Mouse (Mus musculus): ENCODE measurements around the gene Gphb5. TPM values are rescaled to one million over a fixed set of nuclear protein-coding genes. Genes with fewer than 3 reads are reported as not detected.

The Gphb5 gene
- total RNA-seq, 2 experiments from 2014 or later, result not detected

DNA sequence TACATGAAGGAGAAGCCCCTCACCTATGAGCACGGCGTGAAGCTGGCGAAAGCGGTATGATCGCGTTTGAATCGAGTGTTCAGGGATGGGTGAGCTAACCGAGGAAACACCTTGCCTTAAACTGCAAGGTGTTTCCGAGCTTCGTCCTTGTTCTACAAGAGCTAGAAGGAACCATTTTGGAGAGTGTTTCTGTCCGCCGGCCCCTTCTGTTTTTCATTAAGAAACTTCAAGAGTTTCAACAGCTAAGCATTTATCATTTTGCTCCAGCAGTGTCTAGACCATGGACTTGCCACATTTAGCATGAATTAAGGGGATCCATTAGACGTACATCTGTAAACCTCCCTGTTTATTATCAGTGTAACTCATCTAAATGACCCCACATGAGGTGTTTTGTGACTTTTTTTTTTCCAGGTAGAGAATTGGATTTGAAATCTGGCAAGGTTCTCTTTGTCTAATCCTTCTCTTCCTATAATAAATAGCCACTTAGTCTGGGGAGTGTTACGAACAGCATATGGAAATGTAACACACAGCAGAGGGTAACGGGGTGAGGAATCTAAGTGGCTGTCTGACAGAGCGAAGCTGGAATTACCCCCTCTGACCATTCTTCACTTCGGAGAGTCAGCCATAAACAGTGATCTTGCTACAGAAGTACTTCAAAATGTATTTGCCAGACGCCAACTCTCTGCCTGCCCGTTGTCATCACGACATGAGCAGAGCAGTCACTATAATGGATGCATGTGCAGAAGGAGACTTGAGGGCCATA lies 22.4 kb downstream of the Gphb5 start:
- DNase-seq (ENCODE audit: low spot score in 2 of 2), result no peak

DNA sequence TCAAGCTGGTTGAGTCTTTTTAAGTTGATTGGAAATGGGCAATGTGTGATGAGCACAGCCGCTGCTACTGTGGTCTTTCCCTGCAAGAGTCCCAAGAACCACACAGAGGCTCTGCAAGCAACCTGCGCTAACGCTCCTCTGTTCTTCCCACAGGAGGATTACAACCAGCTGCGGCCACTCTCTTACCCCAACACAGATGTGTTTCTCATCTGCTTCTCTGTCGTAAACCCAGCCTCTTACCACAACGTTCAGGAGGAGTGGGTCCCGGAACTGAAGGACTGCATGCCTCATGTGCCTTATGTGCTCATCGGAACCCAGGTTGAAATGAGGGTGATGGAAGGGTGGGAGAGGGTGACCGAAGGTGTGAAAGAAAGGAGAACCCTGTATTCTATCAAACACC lies 25.1 kb downstream of the Gphb5 start:
- no peak for DNase-seq (ENCODE audit: low spot score in 2 of 2)

DNA sequence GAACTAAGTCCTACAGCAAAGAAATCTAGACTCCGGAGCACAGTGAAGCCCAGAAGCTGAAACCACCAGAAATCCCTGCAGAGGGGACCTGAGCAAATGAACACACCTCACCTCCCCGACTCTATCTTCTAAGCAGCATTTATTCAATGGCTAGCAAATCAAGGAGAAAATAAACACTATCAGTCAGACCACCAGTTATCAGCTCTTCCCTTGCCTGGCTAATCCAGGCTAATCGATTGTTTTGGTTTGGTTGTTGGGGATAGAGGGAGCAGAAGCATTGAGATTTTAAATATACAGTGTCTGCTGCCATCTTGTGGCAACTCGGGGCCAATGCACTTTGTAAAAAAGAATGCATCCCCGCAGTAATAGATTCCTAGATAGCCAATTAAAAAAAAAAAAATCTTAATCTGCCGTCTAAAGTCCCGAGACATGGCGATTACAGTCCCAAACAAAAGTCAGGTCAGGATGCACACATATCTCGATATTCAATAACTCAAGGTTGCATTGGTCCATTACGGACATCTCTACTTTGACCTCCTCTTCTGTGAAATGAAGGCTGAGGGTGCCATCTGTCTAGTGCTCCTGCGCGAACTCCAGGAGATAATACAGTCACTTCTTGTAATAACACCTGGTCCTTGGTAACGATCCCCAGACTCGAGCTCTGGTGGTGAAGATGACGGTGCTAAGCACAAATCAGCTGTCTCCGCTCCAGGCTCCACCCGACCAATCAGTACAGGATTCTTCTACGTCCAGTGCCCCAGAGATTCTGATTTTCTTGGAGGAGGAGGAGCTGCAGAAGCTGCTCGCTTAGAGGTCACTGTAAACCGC lies 27.1 kb downstream of the Gphb5 start:
- DNase-seq (ENCODE audit: low spot score in 2 of 2), result peak; percentile 67 to 70

DNA sequence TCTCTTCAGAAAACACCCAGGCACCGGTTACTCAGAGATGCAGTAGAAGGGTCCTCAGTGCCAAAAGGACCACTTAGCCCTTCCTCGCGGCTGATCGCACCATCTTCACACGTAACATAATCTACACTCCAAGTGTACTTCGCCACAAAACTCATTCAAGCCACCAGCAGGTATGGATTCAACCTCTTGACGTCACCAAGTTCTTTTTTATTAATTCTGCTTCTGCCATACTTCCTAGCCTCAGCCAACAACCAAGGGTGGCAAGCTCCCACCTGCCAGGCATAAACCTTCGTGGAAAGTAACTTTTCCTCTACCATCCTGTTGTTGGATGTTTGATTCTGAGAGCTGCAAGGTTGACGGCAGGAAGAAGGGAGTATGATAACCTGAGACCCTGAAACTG lies 28.1 kb downstream of the Gphb5 start:
- DNase-seq (ENCODE audit: low spot score in 2 of 2), result no peak

DNA sequence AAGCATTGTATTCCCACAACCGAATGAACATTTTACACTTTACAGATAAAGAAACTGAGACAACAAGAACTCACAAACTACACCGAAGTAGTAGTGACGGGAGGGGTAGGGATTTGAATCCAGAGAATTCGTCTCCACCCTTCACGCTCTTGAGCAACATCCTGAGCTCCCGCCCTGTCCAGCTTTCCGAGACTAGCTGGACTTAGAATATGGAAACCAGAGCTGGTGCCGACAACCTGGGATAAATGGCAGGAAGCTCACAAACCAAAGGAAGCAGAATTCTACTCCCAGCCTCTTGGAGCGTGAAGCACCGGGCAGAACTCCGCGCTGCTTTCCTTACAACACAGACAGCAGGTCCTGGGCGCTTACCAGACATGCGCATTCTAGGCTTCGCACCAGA lies 28.7 kb downstream of the Gphb5 start:
- DNase-seq (ENCODE audit: low spot score in 2 of 2), result no peak

DNA sequence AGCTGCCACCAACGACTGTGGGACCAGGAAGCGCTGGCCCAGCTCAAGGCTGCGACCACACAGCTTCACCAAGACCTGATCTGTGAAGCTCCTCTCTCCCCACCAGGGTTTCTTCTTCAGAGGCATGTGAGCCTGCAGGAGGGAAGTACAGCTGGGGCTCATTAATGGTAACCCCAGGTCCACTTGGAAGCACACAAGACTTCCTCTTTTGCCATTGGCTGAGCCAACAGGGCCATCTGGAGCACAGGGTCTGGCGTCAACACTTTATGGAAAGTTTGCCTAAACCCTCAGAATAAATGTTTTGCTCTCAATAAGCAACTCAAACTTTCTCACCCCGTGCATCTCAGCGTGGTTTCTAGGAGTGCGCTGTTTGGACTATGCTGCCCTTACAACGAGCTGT lies 29.4 kb downstream of the Gphb5 start:
- no peak for DNase-seq (ENCODE audit: low spot score in 2 of 2)

DNA sequence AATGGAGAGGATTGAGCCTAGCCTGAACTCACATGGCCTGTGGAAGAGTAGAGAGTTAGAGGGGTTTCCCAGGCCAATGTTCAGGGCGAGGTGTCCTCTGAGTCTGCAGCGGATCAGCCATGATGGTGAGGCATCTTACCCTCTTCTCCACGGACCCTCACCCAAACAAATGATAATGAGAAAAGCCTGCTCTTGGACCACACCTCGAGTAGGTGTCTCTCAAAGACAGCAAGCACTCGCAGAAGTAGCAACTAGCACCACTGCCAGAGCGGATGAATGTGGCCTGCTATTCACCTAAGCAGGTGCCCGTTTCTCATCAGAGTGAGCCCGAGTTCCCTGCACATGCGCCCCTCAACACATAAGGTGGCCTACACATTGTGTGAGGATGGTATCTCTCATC lies 29.9 kb downstream of the Gphb5 start:
- DNase-seq (ENCODE audit: low spot score in 2 of 2), result no peak

DNA sequence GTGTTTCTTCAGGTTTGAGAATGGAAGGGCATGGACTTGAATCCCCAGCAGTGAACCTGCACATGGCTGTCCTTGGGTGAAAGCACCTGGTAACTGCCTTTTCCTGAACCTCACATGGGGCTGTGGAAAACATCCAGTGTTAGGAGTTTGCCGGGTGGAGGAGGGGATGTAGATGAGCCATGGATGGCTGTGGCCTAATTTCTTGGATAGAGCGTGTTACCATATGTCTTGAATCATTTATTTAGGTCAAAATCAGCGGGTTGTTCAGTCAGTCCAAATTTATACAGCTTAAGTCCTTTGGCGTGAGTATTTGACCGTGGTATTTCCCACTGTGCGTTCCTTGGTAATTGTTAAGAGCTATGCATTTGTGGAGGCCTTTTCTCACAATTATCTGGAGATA lies 40.5 kb downstream of the Gphb5 start:
- DNase-seq (ENCODE audit: low spot score in 2 of 2), result no peak

DNA sequence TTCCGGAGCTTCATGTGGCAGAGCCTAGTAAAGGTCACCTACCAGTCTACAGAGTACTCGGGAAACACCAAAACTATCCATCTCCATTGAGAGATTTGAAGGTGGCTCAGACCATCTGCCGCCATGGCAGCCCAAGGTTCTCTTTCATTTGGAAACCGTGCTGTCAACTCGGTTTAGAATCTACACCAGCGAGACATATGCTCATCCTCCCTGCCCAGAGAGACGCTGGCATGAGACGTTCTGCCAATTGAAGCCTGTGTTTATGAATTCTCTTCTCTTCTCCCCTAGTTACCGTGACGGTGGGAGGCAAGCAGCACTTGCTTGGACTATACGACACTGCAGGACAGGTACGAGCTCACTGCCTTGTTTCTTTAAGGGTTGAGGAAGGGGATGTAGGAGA lies 41.5 kb downstream of the Gphb5 start:
- no peak for DNase-seq (ENCODE audit: low spot score in 2 of 2)

DNA sequence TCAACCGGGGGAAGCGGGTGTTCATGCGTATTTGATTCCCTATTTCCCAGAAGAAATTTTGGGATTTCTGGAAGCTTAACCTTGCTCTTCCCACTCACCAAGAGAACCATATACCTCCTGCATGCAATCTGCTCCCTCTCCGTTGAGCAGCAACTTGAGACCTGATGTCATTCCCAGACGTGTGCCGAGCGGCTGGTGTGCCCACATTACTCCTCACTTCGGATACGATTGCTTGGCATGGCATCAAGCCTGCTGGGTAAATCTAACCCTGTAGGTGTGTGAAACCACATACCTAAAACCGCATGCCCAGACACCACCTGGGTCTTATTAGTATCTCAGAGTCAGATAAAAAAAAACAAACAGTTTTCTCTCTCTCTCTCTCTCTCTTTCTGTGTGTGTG lies 42.1 kb downstream of the Gphb5 start:
- DNase-seq (ENCODE audit: low spot score in 2 of 2), result no peak

DNA sequence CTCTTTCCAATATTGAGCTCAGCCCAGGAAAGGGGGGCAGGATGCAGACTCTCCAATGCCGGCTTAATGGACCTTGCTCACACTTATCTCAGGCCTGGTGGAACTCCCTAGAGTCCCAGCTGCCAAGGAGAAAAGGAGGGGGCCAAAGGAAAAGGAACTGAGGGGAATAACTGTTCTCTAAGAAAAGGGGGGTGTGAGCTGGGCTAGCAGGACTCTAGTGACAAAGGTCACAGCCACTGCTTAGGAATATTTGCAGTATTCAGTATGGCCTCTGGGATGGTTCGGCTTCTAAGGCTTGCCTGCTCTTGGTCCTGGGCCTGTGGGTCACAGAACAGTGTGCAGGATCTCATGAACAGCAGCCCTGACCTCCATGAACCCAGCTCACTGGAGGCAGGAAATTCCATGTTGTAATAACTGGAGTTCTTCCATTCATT lies 47.1 kb downstream of the Gphb5 start:
- DNase-seq (ENCODE audit: low spot score in 2 of 2), result no peak

DNA sequence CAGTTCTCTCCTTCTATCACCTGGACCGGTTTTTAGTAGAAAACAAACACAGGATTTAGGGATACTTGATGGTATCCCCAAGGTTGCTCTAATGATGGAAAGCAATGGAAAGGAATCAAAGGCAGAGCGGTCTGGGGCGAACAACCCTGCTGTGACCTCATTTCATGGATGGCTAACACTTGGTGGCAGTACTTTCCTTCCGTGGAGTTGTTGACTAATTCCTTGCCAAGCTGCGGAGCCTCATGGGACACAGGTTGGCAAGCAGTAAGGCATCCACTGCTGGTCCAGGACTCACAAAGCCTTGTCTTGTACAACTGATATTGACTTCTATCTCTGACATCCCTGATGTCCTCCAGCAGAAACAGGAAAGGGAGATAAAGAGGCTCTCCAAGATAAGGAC lies 48.1 kb downstream of the Gphb5 start:
- no peak for DNase-seq (ENCODE audit: low spot score in 2 of 2)

DNA sequence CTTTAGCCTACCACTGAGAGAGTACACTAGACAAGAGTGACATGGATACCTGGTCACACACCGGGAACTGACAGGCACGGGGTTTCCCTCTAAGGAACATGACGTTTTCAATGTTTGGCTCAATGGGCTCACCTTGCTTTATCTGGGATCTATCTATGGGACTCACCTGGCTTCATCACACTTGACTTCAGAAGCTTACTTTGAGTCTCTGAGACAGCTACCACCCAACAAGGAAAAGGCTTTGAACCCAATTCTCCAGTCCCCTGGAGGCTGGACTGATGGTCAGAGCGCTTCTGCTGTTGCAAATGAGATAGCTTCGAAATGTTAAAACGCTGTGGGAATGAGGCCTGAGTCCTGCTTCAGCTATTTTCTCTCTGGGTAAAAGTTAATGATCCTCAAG lies 49.2 kb downstream of the Gphb5 start:
- no peak for DNase-seq (ENCODE audit: low spot score in 2 of 2)

DNA sequence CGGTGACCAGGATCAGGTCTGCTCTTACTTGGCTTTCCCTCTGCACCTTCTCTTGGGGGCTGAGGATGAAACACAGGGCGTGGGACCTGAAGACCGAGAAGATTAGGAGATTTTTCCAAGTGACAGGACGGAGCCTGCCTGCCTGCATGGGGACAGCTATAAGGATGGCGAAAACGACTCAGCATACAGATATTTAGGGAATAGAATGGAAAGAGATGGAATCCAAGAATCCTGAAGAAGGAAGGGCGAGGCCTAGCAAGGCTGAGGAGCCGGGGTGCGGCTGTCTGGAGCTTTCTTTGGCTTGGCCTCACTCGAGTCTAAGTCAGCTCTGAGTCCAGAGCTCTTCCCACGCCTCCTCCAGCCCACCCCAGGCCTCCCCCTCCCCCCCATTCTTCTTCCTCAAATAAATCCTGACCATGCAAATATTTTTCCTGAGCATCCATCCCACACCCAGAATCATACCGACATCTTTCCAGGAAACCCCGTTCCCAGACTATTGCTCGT lies 50.9 kb downstream of the Gphb5 start:
- no peak for DNase-seq (ENCODE audit: low spot score in 2 of 2)

DNA sequence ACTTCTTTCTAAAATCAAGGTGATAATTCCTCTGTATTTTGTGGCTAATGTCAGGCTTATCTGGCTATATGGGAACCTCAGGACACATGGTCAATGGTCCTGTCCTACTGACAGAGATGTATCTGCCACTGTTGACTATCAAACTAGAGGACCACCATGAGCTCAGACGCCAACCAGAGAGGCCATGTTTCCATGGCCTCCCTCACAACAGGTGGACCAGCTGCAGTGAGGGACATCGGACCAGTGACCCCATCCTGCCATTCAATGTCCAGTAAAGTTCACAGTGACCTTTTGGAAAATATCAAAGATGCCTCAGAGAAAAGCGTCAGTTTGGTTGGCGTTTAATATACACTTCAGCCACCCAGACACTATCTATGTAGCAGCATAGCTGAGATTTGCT lies 52.2 kb downstream of the Gphb5 start:
- no peak for DNase-seq (ENCODE audit: low spot score in 2 of 2)

DNA sequence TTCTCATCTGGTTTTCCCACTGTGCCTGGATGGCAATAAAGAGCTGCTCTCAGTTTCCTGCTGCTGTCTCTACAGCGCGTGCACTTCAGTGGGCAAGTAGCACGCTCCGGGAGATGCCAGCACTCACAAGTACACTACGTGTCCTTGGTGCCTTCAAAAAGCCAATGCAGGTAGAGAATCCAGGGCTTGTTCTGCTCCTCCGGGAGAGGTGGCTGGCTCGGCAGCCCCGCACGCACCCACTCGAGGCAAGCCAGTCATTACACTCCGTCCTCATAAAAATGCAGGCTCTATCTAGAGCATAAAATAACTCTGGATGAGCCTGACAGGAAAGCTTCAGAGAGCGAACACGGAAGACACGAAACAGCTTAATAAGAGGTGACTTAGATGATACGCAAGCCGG lies 54.1 kb downstream of the Gphb5 start:
- DNase-seq (ENCODE audit: low spot score in 2 of 2), result no peak

Other genes with a start within 250 kb of the Gphb5 start
- gene Kcnh5, start 239.4 kb downstream of the Gphb5 start, total RNA-seq (2021), result 1 to 10 TPM; 7.0 to 8.0 TPM
- gene Rhoj, start 108.5 kb downstream of the Gphb5 start, total RNA-seq (2021), result 1 to 10 TPM; 6.6 to 9.7 TPM
- 10 to 100 TPM; 77.4 to 83.5 TPM for gene Ppp2r5e, start 179.5 kb upstream of the Gphb5 start, total RNA-seq (2021)